Mouse (Mus musculus): ENCODE measurements at regions not wholly inside any gene's neighbourhood (a gene's known extent, or its start where the extent isn't known, plus 50 kb on each side); places are given as distances from the start of the nearest gene placed in this dataset.

DNA sequence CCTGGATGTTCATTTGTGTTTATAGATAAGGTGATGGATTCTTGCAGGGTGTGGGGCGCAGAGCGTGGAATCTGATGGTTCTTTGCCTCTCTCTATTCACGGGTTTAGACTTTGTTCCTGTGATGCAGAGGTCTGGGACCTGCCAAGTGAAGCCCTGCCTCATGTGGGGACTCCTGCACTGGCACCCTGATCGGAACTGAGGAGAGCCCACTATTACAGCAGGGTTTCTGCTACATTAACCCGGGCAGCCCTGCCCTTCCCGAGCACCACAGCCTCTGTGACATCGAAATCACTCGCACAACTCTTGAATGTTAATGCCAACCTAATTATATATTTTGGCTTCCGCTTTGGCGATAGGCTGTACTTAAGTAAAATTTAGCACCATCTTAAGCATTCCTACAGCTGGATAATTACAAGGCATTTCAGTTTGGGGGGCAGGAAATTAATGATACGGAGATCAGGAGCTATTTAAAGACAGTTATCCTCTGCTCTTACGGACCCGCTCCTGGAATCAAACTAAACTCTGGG lies 294.7 kb downstream of the Irs2 start:
- DNase-seq: no peak

- no peak for DNase-seq
These were observed 296.1 kb downstream of the Irs2 start for GRCm38 (mm10) chr8:10712118-10712689.

GRCm38 (mm10) chr8:10711474-10711873 lies 296.8 kb downstream of the Irs2 start:
- DNase-seq: no peak

DNA sequence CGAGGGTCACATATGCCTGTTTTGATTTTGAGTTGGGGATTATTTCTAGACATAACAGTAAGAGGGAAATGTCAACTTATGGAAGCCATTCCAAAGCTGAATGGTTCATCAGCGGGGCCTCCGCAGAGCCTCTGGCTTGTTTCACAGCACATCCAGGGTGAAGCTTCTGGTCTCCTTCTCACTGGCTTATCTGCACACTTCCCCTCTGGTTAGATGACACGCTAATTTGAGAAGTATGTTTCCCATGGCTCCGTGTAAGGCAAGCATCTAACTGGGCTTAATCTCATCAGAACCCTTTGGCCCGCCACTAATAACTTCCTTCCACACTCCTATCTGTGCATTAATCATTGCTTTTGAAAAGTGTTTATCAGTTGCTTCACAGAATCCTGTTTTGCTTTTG lies 299.7 kb downstream of the Irs2 start:
- no peak for DNase-seq

- no peak for DNase-seq
These were observed 301.1 kb downstream of the Irs2 start for GRCm38 (mm10) chr8:10707122-10707521.

- DNase-seq: no peak
These were observed 302.3 kb downstream of the Irs2 start for GRCm38 (mm10) chr8:10705909-10706308.

DNA sequence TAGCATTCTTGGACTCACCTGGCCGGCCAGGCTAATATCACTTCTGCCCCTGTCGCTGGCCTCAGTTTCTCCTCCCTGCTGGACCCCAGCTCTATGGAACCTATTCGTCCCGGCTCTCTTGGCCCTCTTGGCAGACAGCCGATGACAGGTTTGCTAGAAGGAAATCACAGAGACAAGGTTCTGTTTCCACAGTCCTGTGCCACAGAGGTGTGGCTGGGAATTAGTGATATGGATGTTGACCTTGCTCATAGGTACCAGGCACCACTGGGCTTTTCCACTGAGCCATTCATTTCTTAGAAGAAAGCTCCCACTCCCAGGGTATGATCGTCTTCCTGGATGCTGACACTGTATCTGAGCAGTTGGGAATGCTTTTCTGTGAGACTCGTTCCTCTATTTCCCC lies 305.5 kb downstream of the Irs2 start:
- no peak for DNase-seq

- DNase-seq: no peak
These were observed 306.0 kb downstream of the Irs2 start for GRCm38 (mm10) chr8:10702248-10702647.

DNA sequence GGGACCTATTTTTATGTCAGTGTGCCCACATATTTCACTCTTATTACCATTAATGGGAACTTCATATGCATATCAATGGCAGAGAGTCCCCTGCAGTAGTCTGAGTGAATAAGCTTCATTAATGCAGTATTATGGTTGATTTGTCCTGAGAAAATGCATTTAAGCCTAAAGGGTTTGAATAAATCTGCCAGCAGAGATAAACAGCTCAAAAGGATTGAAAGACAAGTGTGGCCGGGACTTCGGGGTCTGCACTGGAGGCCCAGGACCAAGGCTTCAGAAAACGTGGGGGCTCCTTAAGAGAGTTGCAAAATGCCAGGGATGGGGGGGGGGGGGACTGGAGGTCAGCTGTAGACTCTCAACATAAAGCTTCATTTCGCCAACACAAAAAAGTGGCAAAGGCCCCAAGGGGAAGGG lies 306.6 kb downstream of the Irs2 start:
- no peak for DNase-seq

- no peak for DNase-seq
These were observed 307.0 kb downstream of the Irs2 start for GRCm38 (mm10) chr8:10701226-10701625.

- DNase-seq: no peak
These were observed 308.6 kb downstream of the Irs2 start for GRCm38 (mm10) chr8:10699669-10700068.

DNA sequence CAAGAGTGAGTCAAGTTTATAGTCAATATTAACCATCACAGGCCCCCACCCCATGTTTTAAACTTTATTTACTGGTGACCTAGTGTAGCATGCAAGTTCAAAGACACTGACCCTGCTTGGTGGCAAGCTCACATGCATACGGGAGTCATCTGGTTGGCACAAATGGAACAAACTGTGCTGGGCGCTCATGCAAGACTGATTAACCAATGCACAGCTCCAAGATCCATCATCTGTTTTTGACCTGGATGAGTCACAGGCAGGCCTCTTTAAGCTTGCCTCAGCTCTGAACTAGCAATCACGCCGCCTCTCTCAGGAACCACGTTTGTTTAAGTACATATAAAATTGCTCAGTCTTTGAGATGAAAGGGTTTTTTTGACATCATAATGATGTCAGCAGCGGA lies 313.1 kb downstream of the Irs2 start:
- DNase-seq: no peak

GRCm38 (mm10) chr8:10690659-10691058 lies 317.6 kb downstream of the Irs2 start:
- no peak for DNase-seq

DNA sequence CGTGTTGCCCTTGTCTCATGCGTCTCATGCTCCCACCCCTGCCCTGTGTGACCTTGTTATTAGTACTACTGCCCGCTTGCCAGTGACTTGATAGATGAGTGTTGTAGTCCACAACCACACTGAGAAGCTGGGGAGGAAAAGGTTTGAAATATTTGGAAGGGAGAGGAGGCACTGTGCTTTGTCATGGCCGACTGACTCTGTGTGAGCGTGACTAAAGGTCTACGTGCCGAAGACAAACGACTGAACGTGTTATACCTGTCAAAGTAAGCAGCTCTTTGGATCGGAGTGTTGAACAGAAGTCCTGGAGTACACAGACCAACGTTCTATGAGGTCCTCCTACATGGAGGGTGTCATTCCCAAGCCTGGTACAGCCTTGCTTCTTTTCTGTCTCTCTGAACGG lies 318.4 kb downstream of the Irs2 start:
- no peak for DNase-seq

DNA sequence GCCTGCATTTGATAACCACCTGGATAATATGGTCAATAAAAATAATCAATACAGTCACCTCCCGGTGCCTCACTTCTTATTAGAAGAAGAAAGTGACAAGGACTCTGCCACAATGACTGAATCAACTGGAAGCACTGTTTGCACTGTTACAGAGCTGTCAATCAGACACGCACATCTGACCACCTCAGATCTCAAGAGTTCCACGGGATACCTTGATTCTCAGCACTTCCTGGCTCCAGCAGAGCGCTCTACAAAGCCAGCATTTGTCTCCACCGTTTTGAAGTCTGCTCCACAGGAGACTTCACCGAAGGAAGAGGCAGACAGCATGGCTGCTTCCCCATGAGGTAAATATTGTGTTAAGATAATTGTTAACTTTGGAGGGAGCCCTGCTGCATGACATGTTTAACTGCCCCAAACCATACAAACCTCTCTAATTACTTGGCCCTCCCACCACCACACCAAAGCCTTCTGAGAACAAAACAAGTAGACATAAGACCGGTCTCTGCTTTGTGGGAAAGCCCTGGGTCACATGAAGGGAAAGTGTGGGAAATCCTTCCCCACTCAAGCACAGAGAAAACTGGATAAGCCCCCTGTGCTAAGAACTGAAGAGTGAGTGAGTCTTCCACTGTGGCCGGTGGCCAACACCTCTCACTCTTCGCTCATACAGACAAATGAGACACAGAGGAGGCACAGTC lies 320.2 kb downstream of the Irs2 start:
- no peak for DNase-seq

All from heart, adult 18-20 months (tissue).